Mouse (Mus musculus): ENCODE measurements at regions not wholly inside any gene's neighbourhood (a gene's known extent, or its start where the extent isn't known, plus 50 kb on each side); places are given as distances from the start of the nearest gene placed in this dataset.

GRCm38 (mm10) chr13:57170180-57170579 is 274.4 kb upstream of the Trpc7 start:
- no peak for DNase-seq

GRCm38 (mm10) chr13:57169621-57170020 is 273.8 kb upstream of the Trpc7 start:
- no peak for DNase-seq

GRCm38 (mm10) chr13:57165367-57165766 is 269.6 kb upstream of the Trpc7 start:
- DNase-seq, result no peak

- DNase-seq, result no peak
These were observed 257.0 kb upstream of the Trpc7 start for GRCm38 (mm10) chr13:57152787-57153186.

GRCm38 (mm10) chr13:57147623-57148022 is 251.8 kb upstream of the Trpc7 start:
- DNase-seq, result no peak

DNA sequence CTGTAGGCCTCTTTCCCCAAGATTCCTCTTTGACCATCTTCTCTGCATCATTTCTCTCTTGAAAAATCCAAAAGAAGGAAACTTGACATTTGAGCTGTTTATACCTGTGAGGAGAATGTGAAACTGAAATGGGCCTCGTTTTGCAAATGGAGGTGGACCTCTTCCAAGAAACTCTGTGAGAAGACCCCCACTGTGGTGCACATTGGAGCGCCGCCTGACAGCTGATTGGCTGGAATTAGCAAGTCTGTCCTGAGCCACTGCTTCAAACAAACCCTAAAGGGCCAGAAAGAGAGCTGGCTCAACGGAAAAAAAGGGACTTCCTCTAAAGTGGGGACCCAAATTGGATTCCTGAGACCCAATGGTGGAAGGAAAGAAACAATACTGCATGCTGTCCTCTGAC is 250.9 kb upstream of the Trpc7 start:
- no peak for DNase-seq

DNA sequence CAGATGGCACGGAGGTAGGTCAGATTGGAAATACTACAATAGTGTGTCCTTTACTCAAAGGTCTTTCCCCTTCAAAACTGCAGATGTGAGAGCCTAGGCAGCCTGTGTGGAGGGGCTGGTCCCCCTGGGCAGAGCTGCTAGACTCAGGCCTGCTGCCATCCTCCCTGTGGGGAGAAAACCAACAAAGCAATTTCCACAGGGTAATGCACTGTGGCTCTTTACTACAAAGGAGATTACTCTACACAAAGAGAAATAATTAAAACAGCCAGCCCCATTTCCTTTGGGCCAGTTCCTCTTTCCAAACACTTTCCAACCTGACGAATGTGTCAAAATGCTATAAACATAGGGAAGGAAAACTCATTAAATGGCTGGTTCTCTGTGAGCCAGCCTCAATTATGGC is 250.0 kb upstream of the Trpc7 start:
- DNase-seq, result no peak

GRCm38 (mm10) chr13:57142851-57143250 is 247.1 kb upstream of the Trpc7 start:
- no peak for DNase-seq

DNA sequence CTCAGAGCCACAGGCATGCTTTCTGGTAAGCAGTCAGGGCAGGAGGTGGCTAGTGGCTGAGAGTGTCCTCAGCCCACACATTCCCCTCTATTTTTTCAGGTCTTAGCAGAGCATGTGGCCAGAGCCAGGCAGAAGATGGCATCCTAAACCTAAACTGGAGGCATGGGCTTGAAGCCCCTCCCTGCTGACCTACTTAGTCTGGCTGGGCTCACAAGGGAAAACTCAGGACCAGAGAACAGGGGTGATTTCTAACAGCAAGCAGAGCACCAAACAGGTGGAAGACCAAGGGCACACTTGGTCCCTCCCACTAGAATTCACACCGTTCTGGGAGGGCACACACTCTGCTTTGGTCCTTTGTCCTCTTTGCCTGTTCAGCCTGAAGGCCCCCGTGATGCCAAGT is 246.6 kb upstream of the Trpc7 start:
- no peak for DNase-seq

DNA sequence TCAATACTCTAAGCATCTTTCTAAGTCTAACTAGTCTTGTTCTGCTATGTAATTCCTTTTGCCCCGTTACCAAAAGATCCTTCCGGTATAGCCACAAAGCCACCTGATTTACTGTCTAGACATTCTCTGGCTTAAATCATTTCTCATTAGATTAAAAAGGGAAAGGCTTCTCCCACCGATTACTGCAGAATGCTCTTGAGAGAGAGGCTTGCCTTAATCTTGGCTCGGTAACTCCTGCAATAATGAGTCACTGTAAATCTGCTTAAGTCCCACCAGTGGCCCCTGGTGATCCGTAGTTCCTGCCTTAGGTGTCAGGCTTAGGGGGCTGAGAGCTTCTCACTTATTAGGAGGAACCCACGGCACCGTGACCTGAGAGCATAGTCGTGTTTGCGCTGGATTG is 220.1 kb upstream of the Trpc7 start:
- no peak for DNase-seq

DNA sequence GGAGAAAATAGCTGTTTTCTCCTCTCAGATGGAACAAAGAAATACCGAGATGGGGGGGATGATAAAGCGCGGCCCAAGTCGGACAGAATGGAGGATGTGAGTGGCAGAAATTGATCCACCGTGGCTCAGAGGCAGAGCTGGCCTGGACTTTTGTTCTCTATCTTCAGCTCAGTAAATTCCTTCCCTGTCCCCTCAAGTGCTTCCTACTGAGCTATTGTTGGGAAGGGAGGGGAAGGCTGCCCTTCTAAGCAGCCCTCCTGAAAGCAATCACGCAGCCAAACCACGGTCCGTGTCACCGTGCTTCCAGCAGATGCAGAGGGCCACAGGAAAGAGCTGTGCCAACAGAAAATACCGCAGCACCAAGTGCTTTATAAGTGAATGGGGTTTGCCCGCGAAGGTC is 212.2 kb upstream of the Trpc7 start:
- DNase-seq, result no peak

GRCm38 (mm10) chr13:57099601-57100000 is 203.8 kb upstream of the Trpc7 start:
- DNase-seq, result no peak

DNA sequence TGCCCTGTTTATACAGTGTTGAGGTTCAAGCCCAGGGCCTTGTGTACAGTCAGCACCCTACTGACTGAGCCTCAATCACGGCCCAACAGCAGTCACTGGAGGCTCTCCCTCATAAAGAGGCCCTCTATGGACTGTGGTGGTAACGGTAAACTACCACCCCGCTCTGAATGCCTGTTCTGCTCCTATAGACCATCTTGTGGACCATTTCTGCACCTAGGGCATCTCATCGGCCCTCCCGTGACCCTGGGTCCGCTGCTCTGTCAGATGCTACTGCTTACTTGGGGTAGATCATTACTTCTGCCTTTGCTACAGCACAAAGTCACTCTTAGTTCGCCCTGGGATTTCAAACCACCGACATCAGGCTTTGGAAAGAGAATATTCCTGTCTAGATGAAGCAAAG is 196.1 kb upstream of the Trpc7 start:
- DNase-seq, result no peak

GRCm38 (mm10) chr13:57089381-57090075 is 193.7 kb upstream of the Trpc7 start:
- DNase-seq, result no peak

DNA sequence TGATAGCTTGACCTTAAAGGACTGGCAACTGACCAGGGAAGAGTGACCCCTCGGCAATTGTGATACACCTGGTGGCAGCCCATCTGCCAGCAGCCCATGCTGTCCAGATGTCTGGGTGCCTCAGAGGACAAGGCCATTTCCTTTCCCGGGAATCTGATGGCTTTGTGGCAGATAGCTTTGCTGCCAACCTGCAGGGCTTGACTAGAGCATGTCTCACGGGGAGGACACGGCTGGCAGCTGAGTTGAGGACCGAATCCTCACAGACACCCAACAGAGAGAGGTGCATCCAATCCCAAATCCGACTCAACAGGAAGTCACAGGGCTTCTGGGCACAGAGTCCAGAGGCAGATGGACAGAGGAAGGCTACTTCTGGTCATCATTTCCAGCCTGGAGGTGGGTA is 192.2 kb upstream of the Trpc7 start:
- DNase-seq, result no peak

GRCm38 (mm10) chr13:57087398-57087797 is 191.6 kb upstream of the Trpc7 start:
- no peak for DNase-seq

GRCm38 (mm10) chr13:57083751-57084150 is 188.0 kb upstream of the Trpc7 start:
- DNase-seq, result no peak

DNA sequence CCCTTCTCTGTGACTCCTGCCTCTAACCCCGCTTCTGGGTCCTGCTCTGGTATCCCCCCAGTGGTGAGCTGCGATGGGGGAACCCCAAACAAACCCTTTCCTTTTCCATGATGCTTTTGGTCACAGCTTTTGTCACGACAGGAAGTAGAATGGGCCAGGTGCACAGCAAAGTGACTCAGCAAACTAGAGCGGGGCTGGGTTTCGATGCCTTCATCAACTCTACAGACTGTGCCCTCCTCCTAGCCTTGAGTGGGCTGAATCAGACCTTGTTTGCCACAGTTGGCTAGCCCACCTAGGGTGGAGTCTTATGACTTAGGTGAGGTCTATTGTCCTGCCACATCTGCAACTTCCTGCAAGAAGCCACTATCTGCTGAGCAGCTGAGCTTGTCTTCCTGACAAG is 174.7 kb upstream of the Trpc7 start:
- DNase-seq, result no peak

DNA sequence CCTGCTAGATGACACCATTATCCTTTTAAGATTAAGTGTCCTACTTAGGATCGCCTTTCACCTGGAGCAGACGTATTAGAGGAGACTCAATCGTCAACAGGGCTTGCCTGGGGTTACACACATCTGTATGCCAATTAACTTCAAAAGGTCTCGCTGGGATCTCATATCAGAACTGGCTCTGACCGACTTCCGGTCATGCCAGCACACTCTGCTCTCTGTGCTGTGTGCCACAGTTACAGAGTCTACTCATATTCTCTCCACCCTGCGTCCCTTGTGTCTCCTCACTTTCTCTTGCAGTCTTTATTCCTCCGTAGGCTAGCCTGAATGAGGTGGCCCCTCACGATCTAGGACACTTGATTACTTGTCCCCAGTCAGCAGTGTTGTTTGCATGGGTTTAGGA is 165.9 kb upstream of the Trpc7 start:
- no peak for DNase-seq

DNA sequence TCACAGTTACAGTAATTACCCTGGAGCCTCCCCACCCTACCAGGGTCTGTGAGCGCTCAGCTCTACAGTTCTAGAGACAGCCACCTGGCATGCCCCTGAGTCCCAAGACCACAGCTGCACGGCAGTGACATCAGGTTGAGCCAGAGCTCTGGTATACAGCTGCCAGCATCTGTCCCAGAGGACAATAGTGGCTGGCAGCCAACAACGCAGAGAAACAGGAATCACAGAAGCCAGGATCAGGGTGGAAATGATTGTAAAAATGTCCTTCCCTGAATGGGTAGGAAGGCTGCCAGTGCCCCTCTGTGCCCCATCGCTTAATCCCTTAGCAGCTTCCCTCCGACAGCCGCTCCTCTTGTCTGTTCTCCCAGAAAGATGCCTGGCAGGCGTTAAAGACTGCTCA is 165.3 kb upstream of the Trpc7 start:
- DNase-seq, result peak in 1 of 2 experiments; percentile 3

DNA sequence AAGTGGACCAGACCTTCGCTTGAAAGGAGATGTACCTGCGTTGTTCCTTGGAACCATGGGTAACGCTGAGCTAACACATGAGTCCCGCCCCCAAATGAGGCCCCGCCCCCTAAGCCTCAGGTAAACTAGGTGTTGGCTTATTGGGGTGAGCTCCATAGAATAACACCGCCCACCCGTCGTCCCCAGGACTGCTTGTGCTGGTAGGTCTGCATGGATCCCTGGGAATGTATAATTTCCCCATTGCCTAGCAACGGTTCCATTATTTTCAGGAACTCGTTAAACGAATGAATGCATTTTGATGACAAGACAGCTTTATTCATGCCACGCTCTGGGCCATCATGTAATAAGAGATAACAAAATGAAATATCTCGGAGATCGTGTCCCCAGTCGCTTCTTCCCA is 161.0 kb upstream of the Trpc7 start:
- DNase-seq, result no peak

GRCm38 (mm10) chr13:57055409-57056195 is 159.8 kb upstream of the Trpc7 start:
- no peak for DNase-seq

- no peak for DNase-seq
These were observed 157.6 kb upstream of the Trpc7 start for GRCm38 (mm10) chr13:57053361-57053760.

DNA sequence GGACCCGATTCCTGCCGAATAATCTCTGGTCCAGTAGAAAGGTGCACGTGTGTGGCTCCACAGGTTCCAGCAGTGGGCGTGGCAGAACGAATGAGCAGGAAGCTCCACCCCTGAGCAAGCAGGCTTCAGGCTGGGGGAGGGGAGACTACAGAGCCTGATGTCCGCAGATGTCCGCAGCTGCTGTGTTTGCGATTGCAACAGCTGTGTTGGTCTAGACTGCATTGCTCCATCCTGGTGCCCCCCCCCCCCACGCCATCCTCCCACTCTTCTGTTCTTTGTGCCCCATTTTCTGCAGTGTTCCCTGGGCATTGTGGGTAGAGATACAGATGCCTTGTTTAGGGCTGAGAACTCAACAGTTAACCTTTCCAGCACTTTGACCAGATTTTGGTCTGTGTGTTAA is 150.3 kb upstream of the Trpc7 start:
- DNase-seq, result peak; percentile 41 to 47
